Mouse (Mus musculus) right cerebral cortex, postnatal 10 days (tissue): ENCODE measurements around the gene Cox4i2.

ENCODE experiments used
- DNase-seq, 2 experiments: peaks; one replicate each; pipeline ENCODE4 v3.0.0; 2021; ENCODE audit warnings: low spot score in 2 of 2

Gene Cox4i2

GRCm38 (mm10) chr2:152734501-152734900, 19.5 kb upstream of the Cox4i2 start:
- DNase-seq: no peak

- DNase-seq: peak; percentile 97
Measured at GRCm38 (mm10) chr2:152734984-152735383, 19.0 kb upstream of the Cox4i2 start.

GRCm38 (mm10) chr2:152736090-152736601, 17.8 kb upstream of the Cox4i2 start, which contains the start of gene Id1:
Gene Id1 (plus strand): TSS chr2:152736251.
- peak; percentile 76 to 81 for DNase-seq

GRCm38 (mm10) chr2:152736748-152737147, 17.2 kb upstream of the Cox4i2 start:
- peak in 1 of 2 experiments; percentile 37 for DNase-seq

- peak in 1 of 2 experiments; percentile 29 for DNase-seq
Measured at GRCm38 (mm10) chr2:152737306-152738221, 16.4 kb upstream of the Cox4i2 start.

GRCm38 (mm10) chr2:152738341-152738740, 15.6 kb upstream of the Cox4i2 start:
- DNase-seq: no peak

- DNase-seq: peak; percentile 51 to 62
Measured at GRCm38 (mm10) chr2:152739031-152739841, 14.7 kb upstream of the Cox4i2 start.

GRCm38 (mm10) chr2:152739842-152740260, 14.1 kb upstream of the Cox4i2 start:
- DNase-seq: no peak

- no peak for DNase-seq
Measured at GRCm38 (mm10) chr2:152740490-152740889, 13.5 kb upstream of the Cox4i2 start.

- DNase-seq: peak; percentile 60 to 69
Measured at GRCm38 (mm10) chr2:152741153-152742041, 12.6 kb upstream of the Cox4i2 start.

- peak; percentile 51 to 69 for DNase-seq
Measured at GRCm38 (mm10) chr2:152742435-152742834, 11.5 kb upstream of the Cox4i2 start.

GRCm38 (mm10) chr2:152756474-152757393, 2.8 kb downstream of the Cox4i2 start:
- DNase-seq: no peak

GRCm38 (mm10) chr2:152757478-152757877, 3.5 kb downstream of the Cox4i2 start:
- peak in 1 of 2 experiments; percentile 47 for DNase-seq

GRCm38 (mm10) chr2:152758351-152758750, 4.4 kb downstream of the Cox4i2 start:
- DNase-seq: no peak

- no peak for DNase-seq
Measured at GRCm38 (mm10) chr2:152763310-152763709, 9.3 kb downstream of the Cox4i2 start.

- DNase-seq: no peak
Measured at GRCm38 (mm10) chr2:152764172-152765044, 10.4 kb downstream of the Cox4i2 start.

- no peak for DNase-seq
Measured at GRCm38 (mm10) chr2:152765045-152765674, 11.2 kb downstream of the Cox4i2 start.

GRCm38 (mm10) chr2:152766387-152767123, 12.6 kb downstream of the Cox4i2 start:
- peak; percentile 78 to 88 for DNase-seq
